Mouse (Mus musculus): Measurements from ENCODE around the gene Gm13691.

DNA sequence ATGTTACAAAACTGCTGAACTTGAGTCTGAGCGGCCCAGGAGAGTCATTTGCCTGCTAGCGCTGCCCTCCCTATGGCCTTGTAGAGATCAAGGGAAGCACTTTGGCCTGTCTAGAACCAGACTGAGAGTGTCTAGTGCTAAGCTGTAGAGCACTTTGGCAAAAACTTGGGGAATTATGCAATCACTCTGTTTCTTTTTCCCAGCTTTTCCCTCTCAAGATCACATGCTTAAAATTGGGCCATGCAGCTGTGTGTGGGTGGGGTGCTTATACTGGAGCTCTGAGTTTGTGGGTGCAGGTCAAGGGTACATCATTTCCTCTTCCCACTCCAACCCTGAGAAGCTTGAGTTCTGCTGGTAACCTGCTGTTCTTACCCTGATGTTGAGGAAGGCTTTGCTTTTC, 32.6 kb downstream of the Gm13691 start:
- TF ChIP-seq POLR2AphosphoS2 (IDR thresholded peaks at IDR 0.05; ENCODE audit: insufficient read length, low read depth) (no peak), POLR2A (IDR thresholded peaks at IDR 0.05; ENCODE audit: insufficient read length, low read depth) (no peak), E2F4 (IDR thresholded peaks at IDR 0.05; ENCODE audit: insufficient read depth) (no peak), REST (IDR thresholded peaks at IDR 0.05; ENCODE audit: insufficient read depth, insufficient read length) (no peak), USF1 (IDR thresholded peaks at IDR 0.05; ENCODE audit: low read depth) (no peak), MAX (IDR thresholded peaks at IDR 0.05; ENCODE audit: low read depth) (no peak)
